Mouse (Mus musculus): ENCODE measurements around the gene Slc2a13.

Gene Slc2a13

GRCm38 (mm10) chr15:91573111-91573538 lies at the start of gene Slc2a13:
Gene Slc2a13 (minus strand): TSS chr15:91573261.
- DNase-seq (ENCODE audit: low read depth, low spot score), result peak; percentile 86

- DNase-seq (ENCODE audit: low read depth, low spot score), result no peak
Observed at GRCm38 (mm10) chr15:91616016-91616415, 43.0 kb upstream of the Slc2a13 start.

- DNase-seq (ENCODE audit: low read depth, low spot score), result no peak
Observed at GRCm38 (mm10) chr15:91615532-91615931, 42.5 kb upstream of the Slc2a13 start.

GRCm38 (mm10) chr15:91613981-91614665 lies 41.1 kb upstream of the Slc2a13 start:
- no peak for DNase-seq (ENCODE audit: low read depth, low spot score)

- peak; percentile 46 for DNase-seq (ENCODE audit: low read depth, low spot score)
Observed at GRCm38 (mm10) chr15:91609713-91610112, 36.7 kb upstream of the Slc2a13 start.

GRCm38 (mm10) chr15:91608811-91609210 lies 35.8 kb upstream of the Slc2a13 start:
- DNase-seq (ENCODE audit: low read depth, low spot score), result no peak

GRCm38 (mm10) chr15:91601197-91601596 lies 28.1 kb upstream of the Slc2a13 start:
- no peak for DNase-seq (ENCODE audit: low read depth, low spot score)

- no peak for DNase-seq (ENCODE audit: low read depth, low spot score)
Observed at GRCm38 (mm10) chr15:91597290-91597689, 24.2 kb upstream of the Slc2a13 start.

- DNase-seq (ENCODE audit: low read depth, low spot score), result peak; percentile 67
Observed at GRCm38 (mm10) chr15:91574492-91574891, 1.4 kb upstream of the Slc2a13 start.

GRCm38 (mm10) chr15:91572421-91573069 lies 516 bp downstream of the Slc2a13 start:
- no peak for DNase-seq (ENCODE audit: low read depth, low spot score)

GRCm38 (mm10) chr15:91571981-91572380 lies 1.1 kb downstream of the Slc2a13 start:
- no peak for DNase-seq (ENCODE audit: low read depth, low spot score)

GRCm38 (mm10) chr15:91566784-91567183 lies 6.3 kb downstream of the Slc2a13 start:
- no peak for DNase-seq (ENCODE audit: low read depth, low spot score)

- DNase-seq (ENCODE audit: low read depth, low spot score), result no peak
Observed at GRCm38 (mm10) chr15:91565025-91565605, 7.9 kb downstream of the Slc2a13 start.

- no peak for DNase-seq (ENCODE audit: low read depth, low spot score)
Observed at GRCm38 (mm10) chr15:91561728-91562127, 11.3 kb downstream of the Slc2a13 start.

- no peak for DNase-seq (ENCODE audit: low read depth, low spot score)
Observed at GRCm38 (mm10) chr15:91555336-91555736, 17.7 kb downstream of the Slc2a13 start.

- no peak for DNase-seq (ENCODE audit: low read depth, low spot score)
Observed at GRCm38 (mm10) chr15:91548586-91549268, 24.3 kb downstream of the Slc2a13 start.

- DNase-seq (ENCODE audit: low read depth, low spot score), result no peak
Observed at GRCm38 (mm10) chr15:91544586-91544985, 28.5 kb downstream of the Slc2a13 start.

GRCm38 (mm10) chr15:91538439-91538838 lies 34.6 kb downstream of the Slc2a13 start:
- no peak for DNase-seq (ENCODE audit: low read depth, low spot score)

GRCm38 (mm10) chr15:91526876-91527275 lies 46.2 kb downstream of the Slc2a13 start:
- no peak for DNase-seq (ENCODE audit: low read depth, low spot score)

- DNase-seq (ENCODE audit: low read depth, low spot score), result no peak
Observed at GRCm38 (mm10) chr15:91526166-91526565, 46.9 kb downstream of the Slc2a13 start.

GRCm38 (mm10) chr15:91524451-91524850 lies 48.6 kb downstream of the Slc2a13 start:
- DNase-seq (ENCODE audit: low read depth, low spot score), result no peak

GRCm38 (mm10) chr15:91503291-91503690 lies 69.8 kb downstream of the Slc2a13 start:
- DNase-seq (ENCODE audit: low read depth, low spot score), result no peak

Measured in retina, postnatal 7 days (tissue).